Mouse (Mus musculus): ENCODE data around the gene Olfr965.
"Not testable (repeated sequence)": the region's sequence is repeated elsewhere in the genome, so short reads cannot be mapped to it uniquely, and the experiment has no call there.

Gene Olfr965

DNA sequence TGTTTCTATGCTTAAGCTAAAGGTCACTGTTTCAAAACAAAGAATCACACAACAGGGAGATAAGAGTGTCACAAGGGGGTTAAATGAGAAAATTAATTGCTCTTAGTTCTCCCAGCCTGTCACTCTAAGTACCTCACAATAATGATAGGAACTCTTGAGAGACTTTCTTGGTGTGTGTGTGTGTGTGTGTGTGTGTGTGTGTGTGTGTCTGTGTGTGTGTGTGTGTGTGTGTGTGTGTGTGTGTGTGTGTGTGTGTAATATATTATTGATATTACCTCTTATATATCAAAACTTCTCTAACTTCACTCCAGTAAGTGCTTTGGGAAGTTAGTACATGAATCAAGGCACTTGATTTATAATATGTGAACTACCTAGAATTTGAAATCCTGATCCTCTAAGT is at the start of gene Olfr965:
TSS of gene Olfr965 (plus strand) at position 301 of the 400 bp plus-strand sequence.
- DNase-seq (ENCODE audit: inconsistent age in 2 of 2, low spot score in 1 of 2) = no peak

DNA sequence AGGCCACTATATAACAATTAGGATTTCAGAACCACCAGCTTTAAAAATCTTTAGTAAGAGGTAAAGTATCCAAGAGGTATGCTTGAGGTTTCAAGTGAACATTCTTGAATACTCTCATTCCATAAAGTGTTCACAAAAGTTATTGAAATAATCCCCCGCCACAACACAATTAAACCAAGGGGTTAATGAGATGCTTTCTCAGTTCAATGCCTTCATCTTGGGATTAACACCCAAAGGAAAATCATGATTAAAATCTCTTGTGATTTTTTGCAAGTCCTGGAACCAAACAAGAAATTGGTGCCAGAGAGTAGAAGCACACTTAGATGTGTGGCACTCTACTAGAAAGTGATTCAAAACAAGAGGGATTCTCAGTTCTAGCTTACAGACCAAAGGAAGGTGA is 44.2 kb upstream of the Olfr965 start, which contains the start of gene Olfr963:
TSS of gene Olfr963 (plus strand) at position 301 of the 400 bp plus-strand sequence.
- no peak for DNase-seq (ENCODE audit: inconsistent age in 2 of 2, low spot score in 1 of 2)

DNA sequence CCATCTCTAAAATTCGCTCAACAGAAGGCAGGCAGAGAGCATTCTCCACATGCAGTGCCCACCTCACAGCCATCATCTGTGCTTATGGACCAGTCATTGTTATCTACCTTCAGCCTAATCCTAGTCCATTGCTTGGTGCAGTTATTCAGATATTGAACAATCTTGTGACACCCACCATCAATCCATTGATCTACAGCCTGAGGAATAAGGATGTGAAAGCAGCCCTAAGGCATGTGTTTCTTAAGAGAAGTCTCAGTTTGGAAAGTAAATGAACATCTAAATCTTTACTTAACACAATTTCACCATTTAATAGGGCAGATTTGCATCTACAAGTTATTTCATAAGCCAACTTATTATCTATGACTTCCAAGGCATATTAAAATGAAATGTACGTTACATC is 41.4 kb upstream of the Olfr965 start:
- DNase-seq (ENCODE audit: inconsistent age in 2 of 2, low spot score in 1 of 2) = no peak

DNA sequence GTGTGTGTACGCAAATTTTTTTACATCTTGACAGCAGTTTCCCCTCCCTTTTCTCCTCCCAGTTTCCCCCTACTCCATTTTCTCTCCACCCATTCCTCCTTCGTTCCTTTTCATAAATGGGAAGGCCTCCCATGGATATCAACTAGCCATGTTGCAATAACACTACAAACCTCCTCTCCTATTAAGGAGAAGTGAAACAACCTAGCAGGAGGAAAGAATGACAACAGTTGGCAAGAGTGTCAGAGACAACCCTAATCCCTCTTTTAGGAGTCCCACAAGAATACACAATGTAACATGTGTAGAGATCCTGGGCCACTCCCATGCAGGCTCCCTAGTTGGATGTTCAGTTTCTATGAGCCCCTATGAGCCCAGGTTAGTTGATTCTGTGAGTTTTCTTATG is 36.3 kb upstream of the Olfr965 start:
- no peak for DNase-seq (ENCODE audit: inconsistent age in 2 of 2, low spot score in 1 of 2)

DNA sequence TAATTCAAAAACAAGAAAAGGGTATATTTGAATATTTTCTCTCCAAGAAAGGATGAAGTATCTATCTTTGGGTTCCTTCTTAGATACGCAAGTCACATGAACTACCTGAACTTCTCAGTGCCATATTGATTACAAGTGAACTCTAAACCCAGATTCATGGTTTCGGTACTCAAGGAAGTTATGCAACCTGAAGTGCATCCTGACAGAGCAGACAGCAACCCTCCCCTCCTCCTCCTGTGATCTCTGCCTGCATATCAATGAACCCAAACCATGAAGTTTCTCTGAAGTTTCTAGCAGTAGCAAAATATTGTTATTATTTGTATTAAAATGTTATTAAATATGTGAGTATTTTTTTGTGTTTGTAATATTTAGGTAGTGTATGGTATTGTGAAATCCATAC is 32.6 kb upstream of the Olfr965 start:
- no peak for DNase-seq (ENCODE audit: inconsistent age in 2 of 2, low spot score in 1 of 2)

DNA sequence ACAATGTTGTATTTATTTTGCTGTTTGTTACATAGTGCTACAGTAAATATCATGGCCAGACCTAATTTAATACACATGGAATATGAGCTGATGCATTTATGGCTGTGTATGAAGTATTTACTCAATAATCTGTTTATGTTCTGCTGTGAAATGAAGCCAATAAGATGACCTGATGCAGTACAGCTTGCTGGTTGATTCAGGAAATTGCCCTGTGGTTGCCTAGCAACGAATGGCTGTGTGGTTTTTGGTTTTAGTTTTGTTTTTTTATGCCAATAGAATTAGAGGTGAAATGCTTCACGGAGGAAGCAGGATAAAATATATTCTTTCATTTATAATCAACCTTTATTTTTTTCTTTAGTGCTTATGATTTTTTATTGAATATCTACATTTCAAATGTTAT is 31.9 kb upstream of the Olfr965 start:
- no peak for DNase-seq (ENCODE audit: inconsistent age in 2 of 2, low spot score in 1 of 2)

DNA sequence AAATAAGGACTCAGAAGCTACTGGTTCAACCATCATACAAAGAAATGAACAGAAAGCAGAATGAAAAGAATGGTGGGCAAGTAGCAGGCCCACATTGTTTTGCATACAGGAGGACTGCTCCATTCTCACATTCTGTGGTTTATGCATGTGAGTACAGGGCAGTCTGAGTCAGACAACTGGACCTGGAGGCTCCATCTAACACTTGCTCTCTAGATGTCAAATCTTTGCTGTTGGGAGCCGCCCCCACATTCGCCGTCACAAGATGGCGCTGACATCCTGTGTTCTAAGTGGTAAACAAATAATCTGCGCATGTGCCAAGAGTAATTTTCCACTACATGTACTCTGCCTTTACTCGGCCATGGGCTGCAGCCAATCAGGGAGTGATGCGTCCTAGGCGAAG is 10.0 kb upstream of the Olfr965 start:
- DNase-seq (ENCODE audit: inconsistent age in 2 of 2, low spot score in 1 of 2) = not testable (repeated sequence)

DNA sequence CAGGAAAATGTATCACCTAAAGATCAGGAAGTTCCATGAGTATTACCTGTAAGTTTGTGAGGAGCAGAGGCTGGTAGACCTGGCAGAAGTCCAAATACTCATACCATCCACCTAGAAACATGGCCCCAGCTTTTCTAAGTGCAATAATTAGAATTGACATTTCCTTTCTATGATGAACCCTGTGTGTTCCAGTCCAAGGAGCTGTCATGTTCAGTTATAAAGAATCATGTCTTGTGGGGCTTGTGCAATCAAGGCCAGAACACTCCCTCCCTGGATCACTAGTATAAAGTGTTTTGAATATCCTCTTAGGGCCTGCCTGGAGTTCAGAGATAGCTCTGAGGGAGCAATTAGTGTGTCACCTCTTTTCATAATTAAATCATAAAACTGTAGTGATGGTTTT is 4.1 kb upstream of the Olfr965 start, which contains the start of gene Olfr149:
TSS of gene Olfr149 (minus strand) at position 101 of the 400 bp plus-strand sequence.
- no peak for DNase-seq (ENCODE audit: inconsistent age in 2 of 2, low spot score in 1 of 2)

DNA sequence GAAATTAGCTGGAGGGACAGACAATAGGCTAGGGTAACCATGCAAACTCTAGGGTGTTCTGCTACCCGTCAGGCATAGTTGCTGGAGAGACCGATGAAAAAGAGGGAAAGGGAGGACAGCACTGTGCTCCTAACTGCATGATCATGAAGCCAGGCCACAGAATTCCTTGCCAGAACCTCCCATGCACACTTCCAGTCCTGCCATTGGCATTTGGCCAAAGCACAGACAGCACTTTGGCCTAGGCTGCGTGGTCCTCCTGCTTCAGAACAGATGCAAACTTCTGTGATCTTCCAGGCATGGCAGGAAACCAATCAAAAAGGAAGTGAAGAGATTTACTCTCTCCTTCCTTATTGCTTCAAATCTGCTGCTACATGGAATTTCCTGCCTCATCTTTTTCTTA is 2.2 kb upstream of the Olfr965 start:
- DNase-seq (ENCODE audit: inconsistent age in 2 of 2, low spot score in 1 of 2) = no peak

DNA sequence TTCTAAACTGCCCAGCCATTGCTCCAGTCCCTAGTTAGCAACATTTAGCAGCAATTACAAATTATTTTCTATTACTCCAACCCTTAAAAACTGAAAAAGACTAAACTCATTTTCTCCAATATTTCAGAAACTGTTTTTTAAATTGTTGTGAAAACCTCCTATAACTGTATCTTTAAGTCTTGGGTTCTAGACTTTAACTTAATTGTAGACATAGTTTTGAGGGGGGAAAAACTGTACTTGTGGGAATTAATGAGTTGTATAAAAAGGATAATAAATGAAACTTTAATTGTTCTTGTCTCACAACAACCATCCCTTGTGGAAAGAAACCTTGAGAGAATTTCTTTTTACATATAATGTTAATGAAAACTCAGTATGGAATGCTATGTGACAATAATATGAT is 19.5 kb downstream of the Olfr965 start, which contains the start of gene Olfr150:
TSS of gene Olfr150 (plus strand) at position 301 of the 400 bp plus-strand sequence.
- no peak for DNase-seq (ENCODE audit: inconsistent age in 2 of 2, low spot score in 1 of 2)

DNA sequence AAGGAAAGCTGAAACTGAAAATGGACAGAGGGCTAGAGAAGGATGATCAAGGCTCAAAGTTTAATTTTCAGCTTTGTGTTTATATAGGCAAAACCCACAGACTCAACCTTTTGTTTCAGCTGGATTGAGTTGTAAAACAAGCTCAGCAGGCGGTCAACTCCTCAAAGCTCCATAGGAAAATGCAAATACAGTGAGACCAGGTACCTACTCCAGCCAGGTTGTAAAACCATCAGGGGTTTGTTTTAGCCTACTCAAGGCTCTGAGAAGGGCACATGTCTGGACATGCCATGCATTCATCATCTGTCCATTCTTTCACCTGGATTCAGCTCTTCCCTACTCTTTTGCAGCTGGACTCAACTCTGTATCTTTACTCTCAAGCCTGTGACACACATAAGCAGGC is 29.6 kb downstream of the Olfr965 start:
- DNase-seq (ENCODE audit: inconsistent age in 2 of 2, low spot score in 1 of 2) = no peak

DNA sequence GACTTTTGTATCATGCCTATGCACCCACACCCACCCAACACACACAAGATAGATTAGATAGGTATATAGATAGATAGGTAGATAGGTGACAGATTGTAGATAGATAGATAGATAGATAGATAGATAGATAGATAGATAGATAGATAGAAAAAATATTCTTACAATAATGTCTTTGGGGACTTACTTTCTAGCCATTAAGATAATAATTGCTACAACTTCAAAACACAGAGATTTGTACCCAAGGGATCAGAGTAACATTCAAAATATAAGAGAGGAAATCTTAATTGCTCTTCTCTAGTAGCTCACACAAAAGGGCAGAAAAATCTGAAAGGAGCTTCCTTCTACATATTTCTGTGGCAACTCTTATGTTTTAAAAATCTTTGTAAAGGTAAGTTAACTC is 34.8 kb downstream of the Olfr965 start, which contains the start of gene Olfr967:
TSS of gene Olfr967 (plus strand) at position 301 of the 400 bp plus-strand sequence.
- DNase-seq (ENCODE audit: inconsistent age in 2 of 2, low spot score in 1 of 2) = no peak

DNA sequence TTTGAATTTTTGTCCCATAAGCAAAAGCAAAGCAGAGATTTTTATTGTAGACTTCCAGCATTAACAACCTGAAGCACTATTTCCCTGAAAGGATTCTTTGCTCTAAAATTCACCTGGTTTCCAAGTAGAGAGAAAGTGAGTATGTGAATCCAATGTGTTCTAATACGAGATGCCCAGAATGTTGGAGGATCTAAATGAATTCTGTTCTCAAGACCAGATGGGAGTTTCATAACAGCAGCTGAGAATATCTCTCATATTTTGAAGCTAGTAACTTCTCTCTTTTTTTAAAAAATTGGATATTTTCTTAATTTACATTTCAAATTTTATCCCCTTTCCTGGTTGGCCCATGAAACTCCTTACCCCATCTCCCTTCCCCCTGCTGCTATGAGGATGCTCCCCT is 35.3 kb downstream of the Olfr965 start:
- DNase-seq (ENCODE audit: inconsistent age in 2 of 2, low spot score in 1 of 2) = no peak
